Mouse (Mus musculus) heart, adult 2 months (tissue): Measurements from ENCODE around the gene Iqsec1.

Experiments
- EP300 ChIP-seq: fragments of 200-500 bp; IDR thresholded peaks from 2 replicates; pipeline ENCODE4 v1.6.1; 2011; ENCODE audit warnings: low read depth, low read length, control low read depth; ENCODE audit not compliant: insufficient read depth
- POLR2A ChIP-seq: fragments of 200-500 bp; IDR thresholded peaks from 2 replicates; pipeline ENCODE4 v1.6.1; 2011; ENCODE audit warnings: mild to moderate bottlenecking, low read depth, low read length, control low read depth; ENCODE audit not compliant: insufficient read depth

- TF ChIP-seq EP300 (no peak), POLR2A (no peak)
These were observed 328.0 kb downstream of the Iqsec1 start for GRCm38 (mm10) chr6:90660398-90661028.
